Mouse (Mus musculus): ENCODE measurements around the gene Rasgef1c. TPM values are rescaled to one million over a fixed set of nuclear protein-coding genes. Genes with fewer than 3 reads are reported as not detected.

The Rasgef1c gene
- polyA plus RNA-seq, 1 experiment from 2014 or later, result 0.32 TPM

- no peaks in the 10 kb centered on the region for H3K36me3 ChIP-seq (ENCODE audit: control insufficient read depth, insufficient read depth, low read length)
- ATAC-seq (ENCODE audit: insufficient number of reproducible peaks, low FRiP score, low TSS enrichment, low read depth), result no peak
- H3K9ac ChIP-seq (ENCODE audit: low read length), result no peak overlapping the region
- no peak for DNase-seq (ENCODE audit: low spot score)
- H3K9me3 ChIP-seq (ENCODE audit: control insufficient read depth, low read length), result no peaks in the 10 kb centered on the region
- H3K4me1 ChIP-seq (ENCODE audit: control insufficient read depth, insufficient read depth, low read length), result no peaks in the 10 kb centered on the region
- H3K27ac ChIP-seq (replicated peaks; ENCODE audit: low read depth, low read length), result no peak overlapping the region
- no peaks in the 10 kb centered on the region for H3K27me3 ChIP-seq (ENCODE audit: control insufficient read depth, insufficient read depth, low read length)
- H3K4me3 ChIP-seq (ENCODE audit: low read depth, low read length), result no peak overlapping the region
- no peak overlapping the region for H3K4me2 ChIP-seq (ENCODE audit: low read depth, severe bottlenecking)
- 56% methylated on average over 4 of the region's 4 CpGs for WGBS
Observed at GRCm38 (mm10) chr11:49982881-49983280, 81.2 kb downstream of the Rasgef1c start.

- Histone ChIP-seq H3K9me3 (ENCODE audit: control insufficient read depth, low read length) (no peaks in the 10 kb centered on the region), H3K4me3 (ENCODE audit: low read depth, low read length) (no peak overlapping the region), H3K36me3 (ENCODE audit: control insufficient read depth, insufficient read depth, low read length) (no peaks in the 10 kb centered on the region), H3K27ac (replicated peaks; ENCODE audit: low read depth, low read length) (no peak overlapping the region), H3K4me2 (ENCODE audit: low read depth, severe bottlenecking) (no peak overlapping the region), H3K4me1 (ENCODE audit: control insufficient read depth, insufficient read depth, low read length) (no peaks in the 10 kb centered on the region), H3K27me3 (ENCODE audit: control insufficient read depth, insufficient read depth, low read length) (no peaks in the 10 kb centered on the region), H3K9ac (ENCODE audit: low read length) (no peak overlapping the region)
- no peak for ATAC-seq (ENCODE audit: insufficient number of reproducible peaks, low FRiP score, low TSS enrichment, low read depth)
- no peak for DNase-seq (ENCODE audit: low spot score)
- 81% methylated on average over 4 of the region's 4 CpGs for WGBS
Observed at GRCm38 (mm10) chr11:49983875-49984552, 82.4 kb downstream of the Rasgef1c start.

- Histone ChIP-seq H3K9me3 (ENCODE audit: control insufficient read depth, low read length) (no peaks in the 10 kb centered on the region), H3K9ac (ENCODE audit: low read length) (no peak overlapping the region), H3K4me2 (ENCODE audit: low read depth, severe bottlenecking) (no peak overlapping the region), H3K27ac (replicated peaks; ENCODE audit: low read depth, low read length) (no peak overlapping the region), H3K27me3 (ENCODE audit: control insufficient read depth, insufficient read depth, low read length) (no peaks in the 10 kb centered on the region), H3K36me3 (ENCODE audit: control insufficient read depth, insufficient read depth, low read length) (no peaks in the 10 kb centered on the region), H3K4me3 (ENCODE audit: low read depth, low read length) (no peak overlapping the region), H3K4me1 (ENCODE audit: control insufficient read depth, insufficient read depth, low read length) (no peaks in the 10 kb centered on the region)
- DNase-seq (ENCODE audit: low spot score) (no peak), ATAC-seq (ENCODE audit: insufficient number of reproducible peaks, low FRiP score, low TSS enrichment, low read depth) (no peak)
- WGBS, result 91% methylated on average over 4 of the region's 4 CpGs
Observed at GRCm38 (mm10) chr11:49985009-49985408, 83.4 kb downstream of the Rasgef1c start.

GRCm38 (mm10) chr11:49986277-49987036, 84.8 kb downstream of the Rasgef1c start:
- no peak overlapping the region for H3K4me2 ChIP-seq (ENCODE audit: low read depth, severe bottlenecking)
- no peak overlapping the region for H3K9ac ChIP-seq (ENCODE audit: low read length)
- H3K4me3 ChIP-seq (ENCODE audit: low read depth, low read length), result no peak overlapping the region
- no peaks in the 10 kb centered on the region for H3K9me3 ChIP-seq (ENCODE audit: control insufficient read depth, low read length)
- WGBS, result 27% methylated on average over 10 of the region's 10 CpGs
- ATAC-seq (ENCODE audit: insufficient number of reproducible peaks, low FRiP score, low TSS enrichment, low read depth), result no peak
- DNase-seq (ENCODE audit: low spot score), result peak; percentile 82
- H3K4me1 ChIP-seq (ENCODE audit: control insufficient read depth, insufficient read depth, low read length), result no peaks in the 10 kb centered on the region
- H3K36me3 ChIP-seq (ENCODE audit: control insufficient read depth, insufficient read depth, low read length), result no peaks in the 10 kb centered on the region
- H3K27me3 ChIP-seq (ENCODE audit: control insufficient read depth, insufficient read depth, low read length), result no peaks in the 10 kb centered on the region
- no peak overlapping the region for H3K27ac ChIP-seq (replicated peaks; ENCODE audit: low read depth, low read length)

GRCm38 (mm10) chr11:49994536-49994935, 92.9 kb downstream of the Rasgef1c start:
- H3K4me2 ChIP-seq (ENCODE audit: low read depth, severe bottlenecking), result no peak overlapping the region
- H3K27me3 ChIP-seq (ENCODE audit: control insufficient read depth, insufficient read depth, low read length), result no peaks in the 10 kb centered on the region
- 54% methylated on average over 2 of the region's 2 CpGs for WGBS
- no peak overlapping the region for H3K27ac ChIP-seq (replicated peaks; ENCODE audit: low read depth, low read length)
- no peaks in the 10 kb centered on the region for H3K36me3 ChIP-seq (ENCODE audit: control insufficient read depth, insufficient read depth, low read length)
- DNase-seq (ENCODE audit: low spot score) (no peak), ATAC-seq (ENCODE audit: insufficient number of reproducible peaks, low FRiP score, low TSS enrichment, low read depth) (no peak)
- H3K4me1 ChIP-seq (ENCODE audit: control insufficient read depth, insufficient read depth, low read length), result no peaks in the 10 kb centered on the region
- H3K9ac ChIP-seq (ENCODE audit: low read length), result no peak overlapping the region
- no peak overlapping the region for H3K4me3 ChIP-seq (ENCODE audit: low read depth, low read length)
- no peaks in the 10 kb centered on the region for H3K9me3 ChIP-seq (ENCODE audit: control insufficient read depth, low read length)

- Histone ChIP-seq H3K9ac (ENCODE audit: low read length) (no peak overlapping the region), H3K9me3 (ENCODE audit: control insufficient read depth, low read length) (no peaks in the 10 kb centered on the region), H3K36me3 (ENCODE audit: control insufficient read depth, insufficient read depth, low read length) (no peaks in the 10 kb centered on the region), H3K27ac (replicated peaks; ENCODE audit: low read depth, low read length) (no peak overlapping the region), H3K4me3 (ENCODE audit: low read depth, low read length) (no peak overlapping the region), H3K27me3 (ENCODE audit: control insufficient read depth, insufficient read depth, low read length) (no peaks in the 10 kb centered on the region), H3K4me2 (ENCODE audit: low read depth, severe bottlenecking) (no peak overlapping the region), H3K4me1 (ENCODE audit: control insufficient read depth, insufficient read depth, low read length) (no peaks in the 10 kb centered on the region)
- DNase-seq (ENCODE audit: low spot score), result no peak
- WGBS, result 76% methylated on average over 4 of the region's 4 CpGs
- ATAC-seq (ENCODE audit: insufficient number of reproducible peaks, low FRiP score, low TSS enrichment, low read depth), result no peak
Observed at GRCm38 (mm10) chr11:49996398-49996797, 94.8 kb downstream of the Rasgef1c start.

- Histone ChIP-seq H3K9ac (ENCODE audit: low read length) (no peak overlapping the region), H3K4me2 (ENCODE audit: low read depth, severe bottlenecking) (no peak overlapping the region), H3K36me3 (ENCODE audit: control insufficient read depth, insufficient read depth, low read length) (no peaks in the 10 kb centered on the region), H3K27me3 (ENCODE audit: control insufficient read depth, insufficient read depth, low read length) (no peaks in the 10 kb centered on the region), H3K9me3 (ENCODE audit: control insufficient read depth, low read length) (no peaks in the 10 kb centered on the region), H3K4me3 (ENCODE audit: low read depth, low read length) (no peak overlapping the region), H3K27ac (replicated peaks; ENCODE audit: low read depth, low read length) (no peak overlapping the region), H3K4me1 (ENCODE audit: control insufficient read depth, insufficient read depth, low read length) (no peaks in the 10 kb centered on the region)
- ATAC-seq (ENCODE audit: insufficient number of reproducible peaks, low FRiP score, low TSS enrichment, low read depth) (no peak), DNase-seq (ENCODE audit: low spot score) (no peak)
- 79% methylated on average over 5 of the region's 5 CpGs for WGBS
Observed at GRCm38 (mm10) chr11:49997321-49997720, 95.7 kb downstream of the Rasgef1c start.

- H3K9me3 ChIP-seq (ENCODE audit: control insufficient read depth, low read length), result no peaks in the 10 kb centered on the region
- no peak overlapping the region for H3K9ac ChIP-seq (ENCODE audit: low read length)
- no peak overlapping the region for H3K4me2 ChIP-seq (ENCODE audit: low read depth, severe bottlenecking)
- H3K27me3 ChIP-seq (ENCODE audit: control insufficient read depth, insufficient read depth, low read length), result no peaks in the 10 kb centered on the region
- ATAC-seq (ENCODE audit: insufficient number of reproducible peaks, low FRiP score, low TSS enrichment, low read depth) (no peak), DNase-seq (ENCODE audit: low spot score) (no peak)
- H3K4me1 ChIP-seq (ENCODE audit: control insufficient read depth, insufficient read depth, low read length), result no peaks in the 10 kb centered on the region
- 92% methylated on average over 4 of the region's 4 CpGs for WGBS
- H3K27ac ChIP-seq (replicated peaks; ENCODE audit: low read depth, low read length), result no peak overlapping the region
- H3K36me3 ChIP-seq (ENCODE audit: control insufficient read depth, insufficient read depth, low read length), result no peaks in the 10 kb centered on the region
- no peak overlapping the region for H3K4me3 ChIP-seq (ENCODE audit: low read depth, low read length)
Observed at GRCm38 (mm10) chr11:50002853-50003252, 101.2 kb downstream of the Rasgef1c start.
